Mouse (Mus musculus) spleen, adult 12 weeks (tissue): Measurements from ENCODE around the gene Fcnb.

Experiments used
- DNase-seq: peaks from one replicate; pipeline ENCODE4 v3.0.0; 2022; ENCODE audit warnings: low spot score

The Fcnb gene

GRCm38 (mm10) chr2:28084768-28085167 is at the start of gene Fcnb:
Fcnb (minus strand) TSS chr2:28084885.
- DNase-seq, result no peak

DNA sequence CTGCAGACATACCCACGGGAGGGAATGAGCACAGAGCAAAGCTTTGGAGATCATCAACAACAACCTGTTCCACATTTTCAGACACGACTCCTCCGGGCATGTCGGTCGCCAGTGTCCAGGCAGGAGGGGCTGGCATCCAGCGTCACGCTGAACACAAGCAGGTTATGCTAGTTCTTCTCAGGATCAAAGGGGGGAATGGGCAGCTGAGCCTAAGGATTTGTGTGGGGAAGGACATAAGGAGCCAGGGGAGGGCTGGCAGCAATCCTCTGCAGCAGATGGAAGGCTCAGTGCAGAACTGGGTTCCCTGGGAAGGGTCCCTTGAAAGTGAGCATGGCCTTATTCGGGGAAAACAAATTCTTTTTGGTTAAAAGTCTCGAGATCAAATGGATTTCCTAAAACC is 49.1 kb upstream of the Fcnb start:
- no peak for DNase-seq

- no peak for DNase-seq
Measured at GRCm38 (mm10) chr2:28132117-28132516, 47.4 kb upstream of the Fcnb start.

GRCm38 (mm10) chr2:28126763-28127438 is 42.2 kb upstream of the Fcnb start:
- no peak for DNase-seq

DNA sequence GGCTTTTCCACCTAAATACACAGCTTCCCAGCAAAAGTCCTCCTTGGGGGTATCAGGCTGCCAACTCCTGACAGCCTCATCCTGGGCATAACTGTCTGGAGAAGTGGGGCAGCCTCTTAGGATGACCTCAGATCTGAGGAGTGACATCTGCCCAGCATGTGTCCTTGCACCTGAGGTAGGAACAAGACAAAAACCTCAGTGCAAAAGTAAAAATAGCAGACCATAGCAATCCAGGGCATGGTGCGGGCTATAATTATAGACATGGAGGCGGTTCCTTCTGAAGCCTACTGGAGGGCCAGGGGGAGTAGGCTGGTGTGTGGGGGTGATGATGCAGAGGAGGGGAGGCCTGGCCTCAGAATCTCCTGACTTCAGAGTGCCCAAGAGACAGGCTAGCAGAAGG is 39.2 kb upstream of the Fcnb start:
- DNase-seq, result no peak

GRCm38 (mm10) chr2:28121309-28121708 is 36.6 kb upstream of the Fcnb start:
- no peak for DNase-seq

DNA sequence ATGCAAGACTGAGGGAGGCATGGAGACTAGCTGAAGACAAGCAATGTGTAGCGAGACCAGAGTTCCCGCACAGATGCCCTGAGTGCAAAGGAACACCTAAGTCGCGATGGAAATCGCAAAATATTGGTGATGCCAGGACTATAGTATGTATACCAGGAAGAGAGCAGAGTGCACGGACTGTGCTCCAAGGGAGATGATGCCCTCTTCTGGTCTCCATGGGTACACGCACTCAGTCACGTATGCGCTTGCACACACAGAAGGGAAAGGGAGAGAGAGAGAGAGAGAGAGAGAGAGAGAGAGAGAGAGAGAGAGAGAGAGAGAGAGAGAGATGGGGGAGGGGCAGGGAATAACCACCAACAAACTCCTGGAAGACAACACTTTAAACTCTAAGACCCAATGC is 35.7 kb upstream of the Fcnb start:
- DNase-seq, result no peak

GRCm38 (mm10) chr2:28118518-28119116 is 33.9 kb upstream of the Fcnb start:
- no peak for DNase-seq

DNA sequence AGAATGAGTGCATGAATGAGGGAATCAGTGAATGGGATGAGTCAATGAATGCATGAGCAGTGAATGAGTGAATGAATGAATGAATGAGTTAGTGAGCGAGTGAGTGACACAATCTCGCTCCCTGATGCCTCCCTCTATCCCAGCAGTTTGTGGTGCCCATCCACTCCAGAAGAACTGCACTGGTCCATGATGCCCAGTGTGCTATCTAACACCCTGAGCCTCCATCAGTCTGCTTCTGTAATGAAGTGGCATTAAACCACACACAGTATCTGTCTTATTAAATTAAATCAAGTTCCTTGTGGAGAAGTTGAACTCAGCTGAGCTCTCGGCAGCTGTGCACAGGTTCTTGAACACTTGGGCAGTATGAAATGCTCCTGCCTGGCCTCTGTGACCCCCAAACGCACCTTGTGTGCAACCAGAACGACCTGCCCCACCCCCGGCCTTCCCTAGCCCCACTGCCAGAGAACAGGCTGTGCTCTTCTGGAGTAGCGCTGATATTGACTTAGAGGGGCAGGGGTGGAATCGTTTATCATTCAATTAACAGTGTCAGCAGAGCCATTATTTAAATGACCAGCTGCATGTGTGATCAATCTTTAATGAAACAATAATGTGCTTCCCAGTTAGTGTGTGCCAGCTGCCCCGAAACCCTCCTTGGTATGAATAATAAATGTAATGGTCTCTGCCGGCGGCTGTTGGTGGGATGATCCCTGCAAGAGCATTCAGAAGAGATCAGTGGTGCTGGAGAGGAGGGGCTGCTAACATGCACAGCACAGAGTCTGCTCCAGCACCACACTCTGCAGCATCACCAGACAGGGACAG is 33.0 kb upstream of the Fcnb start:
- no peak for DNase-seq

- DNase-seq, result no peak
Measured at GRCm38 (mm10) chr2:28108763-28109162, 24.1 kb upstream of the Fcnb start.

GRCm38 (mm10) chr2:28106002-28106401 is 21.3 kb upstream of the Fcnb start:
- no peak for DNase-seq

DNA sequence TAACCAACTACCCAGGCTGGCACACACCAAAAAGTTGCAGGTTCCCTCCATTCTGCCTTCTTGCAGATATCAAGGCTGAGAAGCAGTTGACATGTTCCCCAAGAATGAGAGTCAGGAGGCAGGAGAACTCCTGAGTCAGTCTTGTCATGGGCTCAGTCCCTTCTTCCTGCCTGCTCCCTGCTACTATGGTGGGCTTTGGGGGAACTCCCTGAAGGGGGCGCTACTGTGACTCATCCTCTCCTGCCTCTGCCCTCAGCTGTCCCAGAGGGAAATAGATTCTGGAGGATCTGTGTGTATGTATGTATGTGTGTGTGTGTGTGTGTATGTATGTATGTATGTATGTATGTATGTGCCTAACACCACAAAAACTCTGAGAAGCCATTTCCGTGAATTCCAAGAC is 19.0 kb upstream of the Fcnb start:
- no peak for DNase-seq

DNA sequence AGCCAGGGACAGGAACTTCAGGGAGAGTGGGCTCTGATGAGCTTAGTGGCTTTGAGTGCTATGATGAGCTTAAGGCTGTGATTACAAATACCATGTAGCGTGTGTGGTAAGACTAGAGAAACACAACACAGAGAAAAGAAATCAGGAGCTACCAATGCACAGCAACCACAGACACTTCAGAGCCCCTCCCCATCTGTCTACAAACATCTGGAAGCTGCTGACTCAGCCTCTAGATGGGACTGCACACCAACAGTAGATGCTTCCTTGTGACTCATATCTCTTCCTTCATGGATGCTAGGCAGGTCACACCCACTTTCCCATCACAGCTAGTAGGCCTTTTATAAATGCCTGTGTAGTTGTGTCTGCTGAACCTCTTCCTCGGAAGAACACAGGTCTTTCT is 17.2 kb upstream of the Fcnb start:
- no peak for DNase-seq

GRCm38 (mm10) chr2:28100796-28101483 is 16.3 kb upstream of the Fcnb start:
- DNase-seq, result peak; percentile 14

DNA sequence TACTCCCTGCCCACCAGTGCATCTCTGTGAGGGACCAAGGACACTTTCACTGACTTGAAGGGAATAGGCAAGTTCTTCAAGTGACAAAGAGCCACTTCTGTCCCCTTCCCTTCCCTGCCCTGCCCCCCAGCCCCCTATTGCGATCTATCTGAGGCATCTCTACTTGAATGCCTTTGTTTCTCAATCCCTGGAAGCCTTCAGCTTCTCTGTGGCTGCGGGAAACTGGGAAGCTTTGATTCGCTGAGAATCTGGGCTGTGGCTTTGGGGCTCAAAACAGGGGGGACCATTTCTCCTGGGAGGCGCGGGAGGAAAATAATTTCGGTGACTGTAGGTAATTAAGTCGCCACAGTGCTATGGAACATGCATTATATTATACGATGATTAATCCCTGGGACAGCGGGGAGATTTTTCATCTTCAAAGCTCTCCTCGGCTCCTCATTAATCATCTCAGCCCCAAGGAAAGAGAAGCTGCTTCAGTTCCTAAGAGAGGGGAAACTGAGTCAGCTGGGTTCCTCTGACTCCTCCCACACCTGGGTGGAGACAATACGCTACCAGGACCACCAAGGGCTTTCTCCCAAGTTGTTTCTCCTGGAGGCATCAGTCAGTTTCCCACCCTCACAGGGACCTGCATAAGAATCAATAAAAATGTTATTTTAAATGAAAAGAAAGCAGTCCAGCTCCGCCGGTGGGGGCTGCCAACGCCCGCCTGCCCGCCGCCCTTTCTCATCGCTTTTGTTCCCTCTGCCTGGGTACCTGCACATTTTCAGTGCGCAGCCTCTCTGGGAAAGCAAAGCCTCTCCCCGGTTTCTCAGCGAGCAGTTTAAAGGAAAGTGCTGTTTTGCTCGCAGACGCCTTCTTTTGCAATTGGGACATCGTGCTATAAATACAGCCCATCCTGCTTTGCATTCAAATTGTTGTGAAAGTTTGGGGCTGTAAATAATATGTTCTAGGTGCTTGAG is 14.1 kb upstream of the Fcnb start:
- DNase-seq, result no peak

DNA sequence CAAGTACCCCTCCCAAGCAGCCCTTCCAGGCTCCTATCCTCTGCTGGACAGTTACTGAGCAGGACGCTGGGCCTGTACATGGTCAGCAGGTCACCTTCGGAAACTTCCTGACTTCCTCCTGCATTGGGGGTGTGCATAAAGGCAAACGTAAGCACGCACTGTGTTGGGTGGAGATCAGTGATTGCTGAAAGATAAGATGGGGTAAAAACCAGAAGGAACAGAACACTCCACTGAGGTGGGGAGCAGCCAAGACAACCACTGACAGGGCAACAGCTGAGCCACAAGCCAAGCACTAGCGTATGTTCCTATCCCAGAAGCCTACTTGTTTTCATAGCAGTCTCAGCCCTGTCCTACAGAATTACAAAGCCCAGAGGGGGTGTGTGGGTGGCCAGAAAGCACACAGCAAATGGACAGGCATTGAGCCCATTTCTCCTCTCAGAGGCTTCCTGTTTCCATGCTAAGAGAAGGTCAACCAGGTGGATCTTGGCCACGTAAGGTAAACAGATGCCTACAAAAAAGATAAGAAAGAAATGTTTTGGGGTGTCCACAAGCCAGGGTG is 12.1 kb upstream of the Fcnb start:
- no peak for DNase-seq

- DNase-seq, result no peak
Measured at GRCm38 (mm10) chr2:28092099-28092498, 7.4 kb upstream of the Fcnb start.

- DNase-seq, result no peak
Measured at GRCm38 (mm10) chr2:28091042-28091441, 6.4 kb upstream of the Fcnb start.

- no peak for DNase-seq
Measured at GRCm38 (mm10) chr2:28090299-28091008, 5.8 kb upstream of the Fcnb start.

- no peak for DNase-seq
Measured at GRCm38 (mm10) chr2:28089095-28089494, 4.4 kb upstream of the Fcnb start.
